Mouse (Mus musculus): ENCODE measurements around the gene Sowahb. TPM values are rescaled to one million over a fixed set of nuclear protein-coding genes. Genes with fewer than 3 reads are reported as not detected.

Sowahb gene
- polyA plus RNA-seq, 1 experiment, result 5.3 TPM

GRCm38 (mm10) chr5:93030869-93031268 is 14.0 kb downstream of the Sowahb start:
- TF ChIP-seq POLR2A (IDR thresholded peaks at IDR 0.05; ENCODE audit: insufficient read depth, low read length) (no peak), EP300 (IDR thresholded peaks at IDR 0.05; ENCODE audit: insufficient read depth, low read depth, low read length) (no peak), CTCF (IDR thresholded peaks at IDR 0.05; ENCODE audit: low read depth, low read length) (no peak)
- H3K4me3 ChIP-seq (ENCODE audit: low read depth, low read length), result no peak overlapping the region
- no peaks in the 10 kb centered on the region for H3K36me3 ChIP-seq (ENCODE audit: control insufficient read depth, insufficient read depth, low read length, poor library complexity, severe bottlenecking)
- H3K9ac ChIP-seq (ENCODE audit: low read depth, poor library complexity, severe bottlenecking), result no peak overlapping the region
- H3K27ac ChIP-seq (ENCODE audit: insufficient read depth, low read length), result no peak overlapping the region
- no peaks in the 10 kb centered on the region for H3K9me3 ChIP-seq (replicated peaks; ENCODE audit: control insufficient read depth, insufficient read depth, low read length, poor library complexity, severe bottlenecking)
- no peaks in the 10 kb centered on the region for H3K27me3 ChIP-seq (ENCODE audit: control insufficient read depth, insufficient read depth, low read length, poor library complexity, severe bottlenecking)
- no peaks in the 10 kb centered on the region for H3K4me1 ChIP-seq (ENCODE audit: control insufficient read depth, insufficient read depth, low read length)

- Histone ChIP-seq H3K27ac (ENCODE audit: insufficient read depth, low read length) (no peak overlapping the region), H3K4me1 (ENCODE audit: control insufficient read depth, insufficient read depth, low read length) (no peaks in the 10 kb centered on the region), H3K27me3 (ENCODE audit: control insufficient read depth, insufficient read depth, low read length, poor library complexity, severe bottlenecking) (no peaks in the 10 kb centered on the region), H3K9me3 (replicated peaks; ENCODE audit: control insufficient read depth, insufficient read depth, low read length, poor library complexity, severe bottlenecking) (no peaks in the 10 kb centered on the region), H3K36me3 (ENCODE audit: control insufficient read depth, insufficient read depth, low read length, poor library complexity, severe bottlenecking) (no peaks in the 10 kb centered on the region), H3K4me3 (ENCODE audit: low read depth, low read length) (no peak overlapping the region), H3K9ac (ENCODE audit: low read depth, poor library complexity, severe bottlenecking) (no peak overlapping the region)
- no peak for TF ChIP-seq EP300 (IDR thresholded peaks at IDR 0.05; ENCODE audit: insufficient read depth, low read depth, low read length)
- TF ChIP-seq CTCF (IDR thresholded peaks at IDR 0.05; ENCODE audit: low read depth, low read length), result no peak
- TF ChIP-seq POLR2A (IDR thresholded peaks at IDR 0.05; ENCODE audit: insufficient read depth, low read length), result no peak
Observed at GRCm38 (mm10) chr5:93030411-93030810, 14.4 kb downstream of the Sowahb start.

DNA sequence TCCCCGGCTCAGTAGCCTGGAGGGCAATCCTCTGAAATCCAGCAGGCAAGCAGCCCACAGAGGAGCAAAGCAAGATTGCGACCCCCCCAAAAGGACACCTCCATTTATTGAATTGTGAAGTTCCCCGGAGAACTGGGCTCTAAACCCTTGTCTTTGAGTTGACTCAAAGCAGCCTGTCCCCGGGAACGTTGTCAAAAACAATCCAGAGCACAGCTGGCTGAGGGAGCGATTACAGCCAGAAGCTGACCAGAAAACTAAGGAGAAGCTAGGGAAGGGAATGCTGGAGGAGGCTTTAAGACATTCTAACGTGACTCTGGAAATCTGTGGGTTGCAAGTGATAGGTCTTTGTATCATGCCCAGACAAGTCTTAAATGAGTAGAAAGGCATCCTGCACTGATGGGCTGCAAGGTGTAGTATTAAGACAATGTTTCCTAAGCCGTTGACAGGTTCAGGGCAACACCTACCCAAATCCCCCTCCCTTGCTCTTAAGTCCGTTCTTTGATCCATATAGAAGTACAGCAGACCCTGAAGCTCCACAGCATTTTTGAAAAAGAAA is 17.6 kb downstream of the Sowahb start:
- H3K4me3 ChIP-seq (ENCODE audit: low read depth, low read length), result no peak overlapping the region
- no peaks in the 10 kb centered on the region for H3K36me3 ChIP-seq (ENCODE audit: control insufficient read depth, insufficient read depth, low read length, poor library complexity, severe bottlenecking)
- no peak overlapping the region for H3K9ac ChIP-seq (ENCODE audit: low read depth, poor library complexity, severe bottlenecking)
- H3K27me3 ChIP-seq (ENCODE audit: control insufficient read depth, insufficient read depth, low read length, poor library complexity, severe bottlenecking), result no peaks in the 10 kb centered on the region
- H3K27ac ChIP-seq (ENCODE audit: insufficient read depth, low read length), result peak overlapping the region; percentile 60
- TF ChIP-seq EP300 (IDR thresholded peaks at IDR 0.05; ENCODE audit: insufficient read depth, low read depth, low read length), result no peak
- no peak for TF ChIP-seq POLR2A (IDR thresholded peaks at IDR 0.05; ENCODE audit: insufficient read depth, low read length)
- TF ChIP-seq CTCF (IDR thresholded peaks at IDR 0.05; ENCODE audit: low read depth, low read length), result no peak
- H3K9me3 ChIP-seq (replicated peaks; ENCODE audit: control insufficient read depth, insufficient read depth, low read length, poor library complexity, severe bottlenecking), result no peaks in the 10 kb centered on the region
- H3K4me1 ChIP-seq (ENCODE audit: control insufficient read depth, insufficient read depth, low read length), result no peaks in the 10 kb centered on the region

- Histone ChIP-seq H3K4me3 (ENCODE audit: low read depth, low read length) (no peak overlapping the region), H3K9ac (ENCODE audit: low read depth, poor library complexity, severe bottlenecking) (no peak overlapping the region), H3K27ac (ENCODE audit: insufficient read depth, low read length) (no peak overlapping the region), H3K9me3 (replicated peaks; ENCODE audit: control insufficient read depth, insufficient read depth, low read length, poor library complexity, severe bottlenecking) (no peaks in the 10 kb centered on the region), H3K4me1 (ENCODE audit: control insufficient read depth, insufficient read depth, low read length) (no peaks in the 10 kb centered on the region), H3K36me3 (ENCODE audit: control insufficient read depth, insufficient read depth, low read length, poor library complexity, severe bottlenecking) (no peaks in the 10 kb centered on the region), H3K27me3 (ENCODE audit: control insufficient read depth, insufficient read depth, low read length, poor library complexity, severe bottlenecking) (no peaks in the 10 kb centered on the region)
- TF ChIP-seq EP300 (IDR thresholded peaks at IDR 0.05; ENCODE audit: insufficient read depth, low read depth, low read length), result no peak
Observed at GRCm38 (mm10) chr5:93026437-93027119, 18.2 kb downstream of the Sowahb start.

GRCm38 (mm10) chr5:93024754-93025280 is 20.0 kb downstream of the Sowahb start:
- Histone ChIP-seq H3K4me1 (ENCODE audit: control insufficient read depth, insufficient read depth, low read length) (no peaks in the 10 kb centered on the region), H3K9me3 (replicated peaks; ENCODE audit: control insufficient read depth, insufficient read depth, low read length, poor library complexity, severe bottlenecking) (no peaks in the 10 kb centered on the region), H3K27ac (ENCODE audit: insufficient read depth, low read length) (no peak overlapping the region)

DNA sequence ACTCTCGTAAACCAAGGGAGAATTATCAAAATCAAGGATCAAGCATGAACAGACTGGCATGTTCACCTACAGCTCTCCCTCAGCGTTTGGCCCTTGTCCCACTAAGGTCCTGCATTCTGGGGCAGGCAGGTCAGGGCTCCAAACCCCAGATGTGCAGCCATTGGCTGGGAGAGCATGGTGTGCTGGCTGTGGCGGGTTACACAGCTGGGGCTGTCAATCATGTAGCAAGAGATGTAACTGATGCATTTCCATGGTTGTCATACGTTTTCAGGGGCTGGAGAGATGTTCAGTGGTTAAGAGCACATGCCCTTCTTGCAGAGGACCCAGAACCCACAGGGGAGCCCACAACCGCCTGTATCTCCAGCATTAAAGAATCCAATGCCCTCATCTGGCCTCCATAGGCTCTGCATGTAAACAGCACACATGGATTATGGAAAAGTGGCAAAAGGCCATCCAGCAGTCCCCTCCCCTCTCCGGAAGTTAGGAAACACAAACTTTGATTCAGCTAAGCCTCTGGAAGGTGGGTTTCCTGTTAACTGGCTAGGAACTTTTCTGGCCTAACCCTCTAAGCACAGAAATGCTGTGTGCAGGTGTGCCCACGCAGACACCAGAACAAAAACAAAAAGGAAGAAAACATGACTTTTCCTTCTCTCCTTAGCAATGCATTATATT is 22.6 kb downstream of the Sowahb start:
- no peak overlapping the region for H3K27ac ChIP-seq (ENCODE audit: insufficient read depth, low read length)
- H3K4me1 ChIP-seq (ENCODE audit: control insufficient read depth, insufficient read depth, low read length), result peaks cover 2% of the 10 kb centered on the region
- H3K36me3 ChIP-seq (ENCODE audit: control insufficient read depth, insufficient read depth, low read length, poor library complexity, severe bottlenecking), result no peaks in the 10 kb centered on the region
- no peak overlapping the region for H3K9ac ChIP-seq (ENCODE audit: low read depth, poor library complexity, severe bottlenecking)
- no peaks in the 10 kb centered on the region for H3K27me3 ChIP-seq (ENCODE audit: control insufficient read depth, insufficient read depth, low read length, poor library complexity, severe bottlenecking)
- no peak overlapping the region for H3K4me3 ChIP-seq (ENCODE audit: low read depth, low read length)
- no peaks in the 10 kb centered on the region for H3K9me3 ChIP-seq (replicated peaks; ENCODE audit: control insufficient read depth, insufficient read depth, low read length, poor library complexity, severe bottlenecking)
- TF ChIP-seq POLR2A (IDR thresholded peaks at IDR 0.05; ENCODE audit: insufficient read depth, low read length) (no peak), EP300 (IDR thresholded peaks at IDR 0.05; ENCODE audit: insufficient read depth, low read depth, low read length) (no peak), CTCF (IDR thresholded peaks at IDR 0.05; ENCODE audit: low read depth, low read length) (no peak)

More at GRCm38 (mm10) chr5:93024754-93025280, 20.0 kb downstream of the Sowahb start:
- H3K36me3 ChIP-seq (ENCODE audit: control insufficient read depth, insufficient read depth, low read length, poor library complexity, severe bottlenecking), result no peaks in the 10 kb centered on the region
- TF ChIP-seq POLR2A (IDR thresholded peaks at IDR 0.05; ENCODE audit: insufficient read depth, low read length) (no peak), EP300 (IDR thresholded peaks at IDR 0.05; ENCODE audit: insufficient read depth, low read depth, low read length) (no peak), CTCF (IDR thresholded peaks at IDR 0.05; ENCODE audit: low read depth, low read length) (no peak)
- H3K4me3 ChIP-seq (ENCODE audit: low read depth, low read length), result no peak overlapping the region
- H3K27me3 ChIP-seq (ENCODE audit: control insufficient read depth, insufficient read depth, low read length, poor library complexity, severe bottlenecking), result no peaks in the 10 kb centered on the region
- no peak overlapping the region for H3K9ac ChIP-seq (ENCODE audit: low read depth, poor library complexity, severe bottlenecking)
